Mouse (Mus musculus) embryo, embryonic 9.5 days (tissue): Measurements from ENCODE around the gene Gtf2ird1.

Experiments used
- DNase-seq: peaks from one replicate; pipeline ENCODE4 v3.0.0-alpha.2; 2017; ENCODE audit errors: extremely low spot score

The Gtf2ird1 gene

GRCm38 (mm10) chr5:134314068-134314674 lies 142.3 kb downstream of the Gtf2ird1 start:
- DNase-seq: peak; percentile 85

GRCm38 (mm10) chr5:134313451-134314067 lies 143.0 kb downstream of the Gtf2ird1 start:
- peak; percentile 96 for DNase-seq

- DNase-seq: peak; percentile 44
Measured at GRCm38 (mm10) chr5:134312691-134313450, 143.6 kb downstream of the Gtf2ird1 start.

GRCm38 (mm10) chr5:134311894-134312411 lies 144.6 kb downstream of the Gtf2ird1 start:
- no peak for DNase-seq

GRCm38 (mm10) chr5:134310201-134310600 lies 146.3 kb downstream of the Gtf2ird1 start:
- DNase-seq: no peak

GRCm38 (mm10) chr5:134309345-134309744 lies 147.2 kb downstream of the Gtf2ird1 start:
- no peak for DNase-seq
